Mouse (Mus musculus) liver, embryonic 12.5 days (tissue): ENCODE results near the gene Adsl. TPM values are rescaled to one million over a fixed set of nuclear protein-coding genes. Genes with fewer than 3 reads are reported as not detected.
"Not testable (repeated sequence)": the region's sequence is repeated elsewhere in the genome, so short reads cannot be mapped to it uniquely, and the experiment has no call there.

ENCODE experiments used
- ATAC-seq: fragments of 200-750 bp; cut with Nextera tagmentation; 2 replicates; pipeline ENCODE4 v1.8.0; 2017; ENCODE audit warnings: moderate number of reproducible peaks, mild to moderate bottlenecking, moderate library complexity
- H3K27ac ChIP-seq: fragments of 300-500 bp; sonication (generic); 2 replicates; pipeline ENCODE4 v1.5.1; 2016; ENCODE audit warnings: mild to moderate bottlenecking
- H3K27me3 ChIP-seq: fragments of 300-500 bp; sonication (generic); replicated peaks from 2 replicates; pipeline ENCODE4 v1.6.1; 2016; ENCODE audit warnings: mild to moderate bottlenecking, moderate library complexity
- H3K36me3 ChIP-seq: fragments of 300-500 bp; sonication (generic); 2 replicates; pipeline ENCODE4 v1.6.1; 2016; ENCODE audit warnings: mild to moderate bottlenecking, moderate library complexity
- H3K4me1 ChIP-seq: fragments of 300-500 bp; sonication (generic); 2 replicates; pipeline ENCODE4 v1.6.1; 2016
- H3K4me2 ChIP-seq: fragments of 300-500 bp; sonication (generic); 2 replicates; pipeline ENCODE4 v1.6.1; 2016; ENCODE audit warnings: mild to moderate bottlenecking, moderate library complexity
- H3K4me3 ChIP-seq: fragments of 300-500 bp; sonication (generic); 2 replicates; pipeline ENCODE4 v1.5.1; 2016; ENCODE audit warnings: mild to moderate bottlenecking, moderate library complexity
- H3K9ac ChIP-seq: fragments of 300-500 bp; sonication (generic); 2 replicates; pipeline ENCODE4 v1.6.1; 2016; ENCODE audit warnings: mild to moderate bottlenecking, moderate library complexity
- H3K9me3 ChIP-seq: fragments of 300-500 bp; sonication (generic); replicated peaks from 2 replicates; pipeline ENCODE4 v1.6.1; 2016; ENCODE audit warnings: mild to moderate bottlenecking, moderate library complexity
- WGBS: fragments of 180-500 bp; shearing (Covaris S2); methylation state at CpG from one replicate; pipeline ENCODE4 v1.1.7; 2016; ENCODE audit not compliant: insufficient replicate concordance; 5-methylcytosine and 5-hydroxymethylcytosine counted together
- polyA plus RNA-seq: library from polyadenylated mRNA; unstranded; fragments of >200 nt; fragmentation: Nextera tagmentation; extraction: Ambion mirVana; gene quantifications from 2 replicates; pipeline ENCODE4 v1.2.1, GENCODE M21; 2016

Adsl gene
- polyA plus RNA-seq, result 171 and 181 TPM in 2 replicates

DNA sequence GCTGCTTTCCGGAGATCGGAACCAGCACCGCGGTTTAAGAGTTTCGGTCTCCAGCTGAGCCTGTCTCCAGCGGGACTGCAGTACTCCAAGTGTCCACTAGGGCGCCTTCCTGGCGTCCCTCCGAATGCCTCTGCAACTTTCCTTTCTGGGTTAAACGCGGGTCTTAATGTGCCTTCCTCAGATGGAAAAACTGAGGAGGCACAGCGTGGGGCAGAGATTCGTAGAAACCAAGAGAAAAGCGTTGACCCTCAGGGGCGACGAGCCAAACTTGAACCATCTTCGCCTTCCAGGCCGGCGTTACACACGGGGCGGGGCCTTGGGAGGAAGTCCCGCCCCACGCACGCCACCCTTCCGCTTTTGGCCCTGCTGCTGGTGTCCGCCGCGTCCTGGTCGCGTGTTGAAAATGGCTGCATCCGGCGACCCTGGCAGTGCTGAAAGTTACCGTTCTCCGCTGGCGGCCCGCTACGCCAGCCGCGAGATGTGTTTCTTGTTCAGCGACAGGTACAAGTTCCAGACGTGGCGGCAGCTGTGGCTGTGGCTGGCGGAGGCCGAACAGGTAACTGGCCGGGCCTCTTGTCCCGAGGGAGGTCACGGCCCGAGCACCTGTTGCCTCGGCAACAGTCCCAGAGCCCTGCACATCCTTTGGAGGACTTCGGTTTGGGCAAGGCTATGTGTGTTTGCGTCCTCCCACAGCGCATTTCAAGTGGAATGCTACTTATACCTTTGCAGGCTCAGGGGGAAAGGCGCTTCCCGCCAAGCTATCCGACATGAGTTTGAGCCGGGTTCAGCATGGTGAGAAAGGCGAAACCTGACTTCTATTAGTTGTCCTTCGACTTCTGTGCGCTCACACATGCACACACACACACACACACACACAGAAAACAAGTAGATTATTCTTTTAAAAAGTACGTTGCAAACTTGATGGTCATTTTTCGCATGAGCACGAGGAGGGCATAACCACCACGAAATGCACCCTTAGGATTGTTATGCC lies at the start of gene Adsl:
Gene Adsl (plus strand): TSS at position 346 of the 991 bp plus-strand sequence.
- no peaks in the 10 kb centered on the region for H3K27me3 ChIP-seq
- peak within 1 kb of the TSS; percentile 81 for H3K4me2 ChIP-seq
- peak within 1 kb of the TSS; percentile 83 for H3K9ac ChIP-seq
- peak within 1 kb of the TSS; percentile 83 for H3K27ac ChIP-seq
- peak within 1 kb of the TSS; percentile 87 for H3K4me3 ChIP-seq
- H3K36me3 ChIP-seq, result peaks cover 32% of the 10 kb centered on the region
- H3K9me3 ChIP-seq, result no peaks in the 10 kb centered on the region
- under 1% methylated on average over 63 of the region's 63 CpGs for WGBS
- peak; percentile 94 for ATAC-seq
- H3K4me1 ChIP-seq, result peaks cover 30% of the 10 kb centered on the region

- Histone ChIP-seq H3K9ac (no peak overlapping the region), H3K4me1 (no peaks in the 10 kb centered on the region), H3K27me3 (no peaks in the 10 kb centered on the region), H3K4me2 (no peak overlapping the region), H3K4me3 (no peak overlapping the region), H3K36me3 (peaks cover 99% of the 10 kb centered on the region), H3K9me3 (no peaks in the 10 kb centered on the region), H3K27ac (no peak overlapping the region)
- WGBS, result 80% methylated on average over 2 of the region's 2 CpGs
- ATAC-seq, result no peak
Measured at GRCm38 (mm10) chr15:80899806-80900205, 48.5 kb upstream of the Adsl start.

DNA sequence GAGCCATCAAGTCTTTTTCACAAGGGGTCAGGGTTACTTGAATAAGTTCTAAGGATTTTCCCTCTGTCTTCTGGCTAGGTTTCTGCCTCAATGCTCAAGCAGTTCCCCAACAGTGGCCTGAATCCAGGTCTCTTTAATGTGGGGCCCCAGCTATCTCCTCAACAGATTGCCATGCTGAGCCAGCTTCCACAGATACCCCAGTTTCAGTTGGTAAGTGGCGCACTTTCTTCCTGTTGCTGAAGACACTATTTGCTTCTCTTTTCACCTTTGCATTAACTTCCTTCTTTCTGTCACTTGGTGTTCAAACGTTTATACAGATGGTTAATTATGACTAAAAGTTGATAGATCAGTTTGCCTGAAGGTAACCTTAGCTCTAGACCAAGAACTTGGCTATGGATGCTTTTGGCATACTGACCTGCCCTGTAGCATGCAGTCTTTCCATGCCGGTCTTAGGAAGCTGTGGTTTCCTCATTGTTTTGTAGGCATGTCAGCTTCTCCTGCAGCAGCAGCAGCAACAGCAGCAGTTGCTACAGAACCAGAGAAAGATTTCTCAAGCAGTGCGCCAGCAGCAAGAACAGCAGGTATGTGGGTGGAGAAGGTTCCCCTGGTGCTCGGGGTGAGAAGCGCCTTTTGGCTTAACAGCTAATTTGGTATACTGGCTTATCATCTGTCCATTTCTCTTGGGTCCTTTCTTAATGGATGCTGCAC lies 46.3 kb upstream of the Adsl start:
- WGBS, result 71% methylated on average over 6 of the region's 6 CpGs
- no peak overlapping the region for H3K27ac ChIP-seq

DNA sequence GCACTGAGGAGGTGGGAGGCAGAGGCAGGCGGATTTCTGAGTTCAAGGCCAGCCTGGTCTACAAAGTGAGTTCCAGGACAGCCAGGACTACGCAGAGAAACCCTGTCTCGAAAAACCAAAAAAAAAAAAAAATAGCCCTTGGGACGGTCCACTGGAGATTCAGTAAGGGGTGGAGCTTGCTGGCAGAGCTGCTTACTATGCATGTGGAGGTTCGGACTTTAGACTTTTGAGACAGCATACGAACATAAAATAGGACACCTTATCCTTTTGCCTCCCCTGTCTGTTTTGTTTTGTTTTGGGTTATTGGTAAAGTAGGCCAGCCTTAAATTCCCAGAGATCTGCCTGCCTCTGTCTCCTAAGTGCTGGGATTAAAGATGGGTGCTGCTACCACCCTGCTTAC lies 43.5 kb upstream of the Adsl start:
- H3K27ac ChIP-seq, H3K9ac ChIP-seq, H3K9me3 ChIP-seq, H3K4me2 ChIP-seq, H3K27me3 ChIP-seq, ATAC-seq, H3K4me3 ChIP-seq: not testable (repeated sequence)
- Histone ChIP-seq H3K4me1 (peaks cover 12% of the 10 kb centered on the region), H3K36me3 (peaks cover 96% of the 10 kb centered on the region)
- 92% methylated on average over 6 of the region's 6 CpGs for WGBS

More for the DNA sequence above, 46.3 kb upstream of the Adsl start:
- ATAC-seq, result no peak
- Histone ChIP-seq H3K27me3 (no peaks in the 10 kb centered on the region), H3K36me3 (peaks cover 99% of the 10 kb centered on the region), H3K9ac (no peak overlapping the region), H3K9me3 (no peaks in the 10 kb centered on the region), H3K4me1 (no peaks in the 10 kb centered on the region), H3K4me2 (no peak overlapping the region), H3K4me3 (no peak overlapping the region)

- ATAC-seq, result no peak
- Histone ChIP-seq H3K4me1 (peaks cover 39% of the 10 kb centered on the region), H3K36me3 (peaks cover 95% of the 10 kb centered on the region), H3K27me3 (no peaks in the 10 kb centered on the region), H3K27ac (peak overlapping the region; percentile 88), H3K4me2 (peak overlapping the region; percentile 55), H3K4me3 (no peak overlapping the region), H3K9me3 (no peaks in the 10 kb centered on the region), H3K9ac (peak overlapping the region; percentile 51)
- WGBS, result 69% methylated on average over 3 of the region's 3 CpGs
Measured at GRCm38 (mm10) chr15:80910183-80910582, 38.1 kb upstream of the Adsl start.

GRCm38 (mm10) chr15:80910790-80911531 lies 37.3 kb upstream of the Adsl start:
- peak; percentile 99 for ATAC-seq
- Histone ChIP-seq H3K9me3 (no peaks in the 10 kb centered on the region), H3K27ac (peak overlapping the region; percentile 88), H3K4me2 (peak overlapping the region; percentile 55), H3K36me3 (peaks cover 95% of the 10 kb centered on the region), H3K27me3 (no peaks in the 10 kb centered on the region), H3K9ac (peak overlapping the region; percentile 51), H3K4me3 (no peak overlapping the region), H3K4me1 (peaks cover 39% of the 10 kb centered on the region)
- 30% methylated on average over 4 of the region's 4 CpGs for WGBS

DNA sequence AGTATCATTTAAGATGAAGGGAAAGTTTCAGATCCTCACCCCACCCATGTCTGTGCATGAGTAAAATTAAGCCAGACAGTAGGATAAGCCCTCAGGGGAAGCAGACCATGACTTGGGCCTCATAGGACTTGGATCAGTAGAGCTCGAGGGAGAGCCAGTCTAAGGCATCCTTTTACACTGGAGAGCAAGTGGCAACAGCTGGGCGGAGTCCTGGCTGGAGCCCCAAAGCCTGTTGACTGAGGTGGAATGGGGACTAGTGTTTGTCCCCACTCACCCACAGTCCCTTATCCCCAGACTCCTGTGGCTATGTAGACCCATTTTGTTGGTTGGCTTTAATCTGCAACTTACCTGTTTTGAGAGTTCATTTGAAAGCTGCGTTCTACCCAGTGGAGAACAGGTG lies 36.1 kb upstream of the Adsl start:
- Histone ChIP-seq H3K9me3 (no peaks in the 10 kb centered on the region), H3K36me3 (peaks cover 95% of the 10 kb centered on the region), H3K4me3 (no peak overlapping the region), H3K4me1 (peaks cover 39% of the 10 kb centered on the region), H3K4me2 (no peak overlapping the region), H3K27ac (peak overlapping the region; percentile 67), H3K9ac (0 out of 2 replicates have a peak overlapping the region, but pooled peaks have one; percentile 42), H3K27me3 (no peaks in the 10 kb centered on the region)
- 69% methylated on average over 3 of the region's 3 CpGs for WGBS
- no peak for ATAC-seq

- Histone ChIP-seq H3K9me3 (no peaks in the 10 kb centered on the region), H3K27ac (no peak overlapping the region), H3K4me1 (peaks cover 36% of the 10 kb centered on the region), H3K4me3 (no peak overlapping the region), H3K9ac (no peak overlapping the region), H3K27me3 (no peaks in the 10 kb centered on the region), H3K36me3 (peaks cover 94% of the 10 kb centered on the region), H3K4me2 (no peak overlapping the region)
- ATAC-seq, result no peak
- 70% methylated on average over 1 of the region's 1 CpGs for WGBS
Measured at GRCm38 (mm10) chr15:80913803-80914202, 34.5 kb upstream of the Adsl start.

GRCm38 (mm10) chr15:80915850-80916249 lies 32.4 kb upstream of the Adsl start:
- Histone ChIP-seq H3K27me3 (no peaks in the 10 kb centered on the region), H3K4me1 (peaks cover 17% of the 10 kb centered on the region), H3K36me3 (peaks cover 98% of the 10 kb centered on the region), H3K4me2 (no peak overlapping the region), H3K4me3 (no peak overlapping the region), H3K27ac (no peak overlapping the region), H3K9me3 (no peaks in the 10 kb centered on the region), H3K9ac (no peak overlapping the region)
- no peak for ATAC-seq
- WGBS, result 84% methylated on average over 2 of the region's 2 CpGs

GRCm38 (mm10) chr15:80916621-80917020 lies 31.7 kb upstream of the Adsl start:
- H3K9me3 ChIP-seq, result no peaks in the 10 kb centered on the region
- H3K27me3 ChIP-seq, result no peaks in the 10 kb centered on the region
- H3K36me3 ChIP-seq, result peaks cover 98% of the 10 kb centered on the region
- no peak overlapping the region for H3K9ac ChIP-seq
- no peak for ATAC-seq
- no peak overlapping the region for H3K27ac ChIP-seq
- H3K4me1 ChIP-seq, result peaks cover 9% of the 10 kb centered on the region
- 92% methylated on average over 7 of the region's 7 CpGs for WGBS
- H3K4me2 ChIP-seq, result no peak overlapping the region
- no peak overlapping the region for H3K4me3 ChIP-seq

GRCm38 (mm10) chr15:80920346-80920745 lies 27.9 kb upstream of the Adsl start:
- no peaks in the 10 kb centered on the region for H3K27me3 ChIP-seq
- H3K9me3 ChIP-seq, result no peaks in the 10 kb centered on the region
- no peaks in the 10 kb centered on the region; the same call in 1 of the 2 replicates for H3K4me1 ChIP-seq
- 87% methylated on average over 3 of the region's 3 CpGs for WGBS
- ATAC-seq, result no peak
- H3K4me3 ChIP-seq, result no peak overlapping the region
- no peak overlapping the region for H3K9ac ChIP-seq
- H3K27ac ChIP-seq, result no peak overlapping the region
- no peak overlapping the region for H3K4me2 ChIP-seq
- H3K36me3 ChIP-seq, result peaks cover 96% of the 10 kb centered on the region
